Mouse (Mus musculus) lung, embryonic 16.5 days (tissue): Measurements from ENCODE around the gene Ltbp4. TPM values are rescaled to one million over a fixed set of nuclear protein-coding genes. Genes with fewer than 3 reads are reported as not detected.
A peak's percentile ranks its signal among the peaks of the same experiment; 100 is the strongest.

ENCODE experiments used
- ATAC-seq: fragments of 200-750 bp; cut with Nextera tagmentation; 2 replicates; pipeline ENCODE4 v1.8.0; 2017; ENCODE audit warnings: low read depth, mild to moderate bottlenecking, moderate library complexity
- H3K27ac ChIP-seq: fragments of 300-500 bp; sonication (generic); 2 replicates; pipeline ENCODE4 v1.5.1; 2014; ENCODE audit warnings: mild to moderate bottlenecking, control low read depth, low read length
- H3K27me3 ChIP-seq: fragments of 300-500 bp; sonication (generic); 2 replicates; pipeline ENCODE4 v1.6.1; 2014; ENCODE audit warnings: low read depth, low read length, mixed read lengths; ENCODE audit not compliant: control insufficient read depth, insufficient read depth
- H3K36me3 ChIP-seq: fragments of 300-500 bp; sonication (generic); 2 replicates; pipeline ENCODE4 v1.6.1; 2014; ENCODE audit warnings: low read length; ENCODE audit not compliant: control insufficient read depth, insufficient read depth
- H3K4me1 ChIP-seq: fragments of 300-500 bp; sonication (generic); replicated peaks from 2 replicates; pipeline ENCODE4 v1.6.1; 2014; ENCODE audit warnings: low read length, mixed read lengths; ENCODE audit not compliant: control insufficient read depth, insufficient read depth
- H3K4me2 ChIP-seq: fragments of 300-500 bp; sonication (generic); 2 replicates; pipeline ENCODE4 v1.6.1; 2014; ENCODE audit warnings: low read depth, low read length, control low read depth
- H3K4me3 ChIP-seq: fragments of 300-500 bp; sonication (generic); 2 replicates; pipeline ENCODE4 v1.5.1; 2014; ENCODE audit warnings: mild to moderate bottlenecking, low read length, control low read depth
- H3K9ac ChIP-seq: fragments of 300-500 bp; sonication (generic); 2 replicates; pipeline ENCODE4 v1.6.1; 2014; ENCODE audit warnings: low read length, control low read depth
- H3K9me3 ChIP-seq: fragments of 300-500 bp; sonication (generic); 2 replicates; pipeline ENCODE4 v1.6.1; 2016; ENCODE audit warnings: low read length; ENCODE audit not compliant: control insufficient read depth
- WGBS: fragments of 180-500 bp; shearing (Covaris S2); extraction: QIAGEN DNeasy Blood & Tissue Kit; methylation state at CpG from one replicate; pipeline ENCODE4 v1.1.7; 2014; 5-methylcytosine and 5-hydroxymethylcytosine counted together
- polyA plus RNA-seq: library from polyadenylated mRNA; unstranded; fragments of >200 nt; fragmentation: Nextera tagmentation; extraction: Ambion mirVana; gene quantifications from 2 replicates; pipeline ENCODE4 v1.2.1, GENCODE M21; 2015

Gene Ltbp4
- polyA plus RNA-seq, 1 experiment from 2014 or later, result 107 TPM

GRCm38 (mm10) chr7:27331854-27332253, 5.6 kb downstream of the Ltbp4 start:
- ATAC-seq, result no peak
- Histone ChIP-seq H3K4me2 (peak overlapping the region; percentile 94), H3K36me3 (0 out of 2 replicates have a peak, but pooled peaks cover 5% of the 10 kb centered on the region), H3K27ac (peak overlapping the region; percentile 98), H3K4me3 (peak overlapping the region; percentile 73), H3K27me3 (peaks cover 42% of the 10 kb centered on the region), H3K4me1 (peaks cover 47% of the 10 kb centered on the region), H3K9me3 (no peaks in the 10 kb centered on the region), H3K9ac (peak overlapping the region; percentile 92)
- WGBS, result 2% methylated on average over 8 of the region's 8 CpGs

- peak overlapping the region; percentile 94 for H3K4me2 ChIP-seq
- peak overlapping the region; percentile 98 for H3K27ac ChIP-seq
- H3K27me3 ChIP-seq, result peaks cover 39% of the 10 kb centered on the region
- H3K4me1 ChIP-seq, result peaks cover 49% of the 10 kb centered on the region
- H3K4me3 ChIP-seq, result peak overlapping the region; percentile 73
- H3K36me3 ChIP-seq, result 0 out of 2 replicates have a peak, but pooled peaks cover 5% of the 10 kb centered on the region
- H3K9me3 ChIP-seq, result no peaks in the 10 kb centered on the region
- no peak for ATAC-seq
- 3% methylated on average over 8 of the region's 8 CpGs for WGBS
- H3K9ac ChIP-seq, result peak overlapping the region; percentile 92
Observed at GRCm38 (mm10) chr7:27331541-27331851, 6.0 kb downstream of the Ltbp4 start.

- Histone ChIP-seq H3K4me2 (peak overlapping the region; percentile 94), H3K36me3 (0 out of 2 replicates have a peak, but pooled peaks cover 5% of the 10 kb centered on the region), H3K4me3 (peak overlapping the region; percentile 73), H3K9me3 (no peaks in the 10 kb centered on the region), H3K27ac (peak overlapping the region; percentile 98), H3K9ac (peak overlapping the region; percentile 92), H3K4me1 (peaks cover 50% of the 10 kb centered on the region), H3K27me3 (peaks cover 37% of the 10 kb centered on the region)
- ATAC-seq, result peak; percentile 78
- under 1% methylated on average over 39 of the region's 39 CpGs for WGBS
Observed at GRCm38 (mm10) chr7:27330709-27331540, 6.6 kb downstream of the Ltbp4 start.

GRCm38 (mm10) chr7:27329981-27330380, 7.5 kb downstream of the Ltbp4 start:
- peak overlapping the region; percentile 64 for H3K9ac ChIP-seq
- peaks cover 54% of the 10 kb centered on the region for H3K4me1 ChIP-seq
- ATAC-seq, result no peak
- H3K4me3 ChIP-seq, result peak overlapping the region; percentile 73
- no peaks in the 10 kb centered on the region for H3K9me3 ChIP-seq
- 0 out of 2 replicates have a peak, but pooled peaks cover 5% of the 10 kb centered on the region for H3K36me3 ChIP-seq
- WGBS, result 24% methylated on average over 17 of the region's 17 CpGs
- H3K4me2 ChIP-seq, result peak overlapping the region; percentile 94
- H3K27ac ChIP-seq, result no peak overlapping the region
- peaks cover 34% of the 10 kb centered on the region for H3K27me3 ChIP-seq

GRCm38 (mm10) chr7:27329326-27329947, 8.1 kb downstream of the Ltbp4 start:
- peaks cover 29% of the 10 kb centered on the region for H3K27me3 ChIP-seq
- peak overlapping the region; percentile 73 for H3K4me3 ChIP-seq
- no peak overlapping the region; the same call in 1 of the 2 replicates for H3K27ac ChIP-seq
- 4% methylated on average over 45 of the region's 45 CpGs for WGBS
- H3K36me3 ChIP-seq, result 0 out of 2 replicates have a peak, but pooled peaks cover 5% of the 10 kb centered on the region
- H3K4me2 ChIP-seq, result peak overlapping the region; percentile 94
- H3K9me3 ChIP-seq, result no peaks in the 10 kb centered on the region
- ATAC-seq, result peak; percentile 4
- peak overlapping the region; percentile 64 for H3K9ac ChIP-seq
- peaks cover 50% of the 10 kb centered on the region for H3K4me1 ChIP-seq

- peaks cover 7% of the 10 kb centered on the region; the same call in 1 of the 2 replicates for H3K36me3 ChIP-seq
- ATAC-seq, result no peak
- 33% methylated on average over 16 of the region's 16 CpGs for WGBS
- H3K4me3 ChIP-seq, result no peak overlapping the region
- no peaks in the 10 kb centered on the region for H3K9me3 ChIP-seq
- H3K9ac ChIP-seq, result no peak overlapping the region
- H3K4me2 ChIP-seq, result no peak overlapping the region; the same call in 1 of the 2 replicates
- no peak overlapping the region for H3K27ac ChIP-seq
- peaks cover 42% of the 10 kb centered on the region for H3K4me1 ChIP-seq
- peaks cover 21% of the 10 kb centered on the region for H3K27me3 ChIP-seq
Observed at GRCm38 (mm10) chr7:27328648-27329047, 8.8 kb downstream of the Ltbp4 start.

GRCm38 (mm10) chr7:27328161-27328560, 9.3 kb downstream of the Ltbp4 start:
- H3K9me3 ChIP-seq, result no peaks in the 10 kb centered on the region
- no peak overlapping the region for H3K9ac ChIP-seq
- 83% methylated on average over 11 of the region's 11 CpGs for WGBS
- ATAC-seq, result no peak
- no peak overlapping the region for H3K4me2 ChIP-seq
- H3K36me3 ChIP-seq, result peaks cover 11% of the 10 kb centered on the region
- H3K27me3 ChIP-seq, result peaks cover 18% of the 10 kb centered on the region
- H3K4me3 ChIP-seq, result no peak overlapping the region
- H3K4me1 ChIP-seq, result peaks cover 41% of the 10 kb centered on the region
- no peak overlapping the region for H3K27ac ChIP-seq

- 96% methylated on average over 8 of the region's 8 CpGs for WGBS
- Histone ChIP-seq H3K4me2 (no peak overlapping the region), H3K9ac (no peak overlapping the region), H3K36me3 (peaks cover 14% of the 10 kb centered on the region), H3K4me1 (peaks cover 35% of the 10 kb centered on the region), H3K4me3 (no peak overlapping the region), H3K27me3 (peaks cover 17% of the 10 kb centered on the region), H3K9me3 (no peaks in the 10 kb centered on the region), H3K27ac (no peak overlapping the region)
- no peak for ATAC-seq
Observed at GRCm38 (mm10) chr7:27327500-27327899, 10.0 kb downstream of the Ltbp4 start.
